Mouse (Mus musculus): Measurements from ENCODE around the gene Slc7a5.

Gene Slc7a5

DNA sequence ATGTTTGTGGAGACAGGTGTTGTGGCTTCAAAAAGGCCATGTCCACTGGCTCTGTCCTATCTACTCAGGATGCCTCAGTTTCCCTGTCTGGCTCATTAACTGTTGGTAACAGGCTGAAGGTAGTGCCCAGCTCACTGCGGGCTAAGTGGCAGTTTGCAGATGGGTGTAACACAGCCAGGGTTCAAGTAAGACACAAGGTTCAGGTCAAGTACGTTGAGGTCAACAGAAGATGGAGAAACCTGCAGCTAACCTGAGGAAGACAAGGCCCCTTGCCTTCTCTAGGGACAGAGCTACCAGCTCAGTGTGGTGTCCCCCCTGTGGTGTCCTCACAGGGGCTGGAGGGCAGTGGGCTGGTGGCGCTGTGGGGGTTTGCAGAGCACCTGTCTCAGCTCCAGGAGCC lies 27.8 kb downstream of the Slc7a5 start:
- DNase-seq: no peak

GRCm38 (mm10) chr8:121877828-121878480 lies 29.5 kb downstream of the Slc7a5 start:
- no peak for DNase-seq

- no peak for DNase-seq
These were observed 30.3 kb downstream of the Slc7a5 start for GRCm38 (mm10) chr8:121877212-121877611.

- no peak for DNase-seq
These were observed 32.0 kb downstream of the Slc7a5 start for GRCm38 (mm10) chr8:121875517-121875916.

DNA sequence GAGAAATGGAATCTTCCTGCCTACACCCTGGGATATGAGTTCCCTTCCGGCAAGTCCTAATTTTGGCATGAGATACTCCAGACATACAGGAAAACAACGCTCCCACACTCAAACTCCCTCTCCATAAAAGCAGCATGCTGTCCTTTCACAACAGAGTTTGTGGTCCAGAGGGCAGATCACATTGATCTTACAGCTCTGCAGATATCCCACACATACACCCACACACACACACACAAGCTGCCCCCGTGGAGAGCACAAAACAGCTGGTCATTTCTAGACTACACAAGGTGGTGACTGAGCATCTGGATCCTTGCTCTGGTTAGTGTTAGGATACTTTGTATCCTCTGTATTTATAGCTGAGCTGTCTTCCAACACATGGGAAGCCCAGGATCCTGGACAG lies 32.4 kb downstream of the Slc7a5 start:
- DNase-seq: no peak

DNA sequence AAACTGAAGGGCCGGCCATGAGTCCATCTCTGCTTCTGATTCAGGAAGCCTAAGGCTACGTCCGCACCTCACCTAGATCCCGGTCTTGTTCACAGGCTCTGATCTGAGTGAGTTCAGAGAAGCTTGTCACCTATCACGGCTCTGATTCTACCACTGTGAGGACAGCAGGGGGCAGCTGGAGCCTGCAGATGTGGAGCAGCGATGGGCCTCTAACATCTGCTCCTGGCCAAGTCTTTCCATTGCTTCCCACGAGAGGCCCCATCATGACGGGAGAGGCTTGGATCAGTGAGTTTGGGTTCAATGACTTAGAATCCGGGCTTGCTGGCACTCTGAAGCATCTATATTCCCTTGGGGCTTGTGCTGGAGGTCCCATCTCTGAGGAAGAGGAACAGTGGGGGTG lies 33.5 kb downstream of the Slc7a5 start:
- no peak for DNase-seq

DNA sequence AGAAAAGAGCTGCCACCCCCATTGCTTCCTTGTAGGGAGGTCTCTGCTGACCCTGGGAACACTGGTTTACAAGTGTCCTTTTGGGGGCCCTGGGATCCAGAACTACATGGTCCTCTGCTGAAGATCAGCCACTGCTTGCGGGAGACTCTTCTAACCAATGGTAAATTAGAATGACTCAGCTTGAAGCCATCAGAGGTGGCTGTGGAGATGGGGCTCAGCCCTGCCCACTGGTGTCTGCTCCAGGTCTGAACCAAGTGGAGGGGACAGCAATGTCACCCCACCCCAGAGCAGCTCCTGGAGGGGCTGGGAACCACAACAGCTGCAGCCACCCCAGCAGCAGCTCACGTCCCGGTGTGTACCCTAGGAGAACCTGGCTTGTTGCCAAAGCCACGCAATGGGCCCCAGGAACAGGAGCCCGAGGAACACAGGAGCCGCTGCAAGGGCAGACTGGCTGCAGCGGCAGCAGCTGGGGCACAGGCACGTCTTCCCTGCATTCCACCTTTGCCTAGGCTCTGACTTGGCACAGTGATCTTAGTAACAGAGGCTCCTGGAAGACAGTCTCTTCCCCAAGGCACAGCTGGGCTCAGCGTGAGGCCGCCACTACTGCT lies 35.6 kb downstream of the Slc7a5 start:
- DNase-seq: no peak

DNA sequence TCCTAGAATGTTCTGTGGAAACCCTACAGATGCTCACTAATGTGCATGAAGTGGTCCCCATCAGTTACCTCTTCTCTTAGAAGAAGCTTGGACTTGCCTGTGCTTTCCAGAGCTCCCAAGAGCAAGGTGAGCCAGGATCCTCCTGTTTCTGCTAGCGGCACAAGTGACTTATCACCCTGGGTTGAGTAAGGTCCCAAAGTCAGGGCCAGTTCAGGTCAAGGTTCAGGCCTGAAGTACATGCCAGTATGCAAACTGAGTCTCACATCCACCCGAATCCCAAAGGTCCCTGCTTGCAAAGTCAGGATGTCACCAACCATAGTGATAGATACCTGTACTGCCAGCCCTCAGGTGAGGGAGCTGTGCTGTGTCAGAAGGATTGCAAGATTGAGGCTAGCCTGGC lies 37.3 kb downstream of the Slc7a5 start:
- no peak for DNase-seq

DNA sequence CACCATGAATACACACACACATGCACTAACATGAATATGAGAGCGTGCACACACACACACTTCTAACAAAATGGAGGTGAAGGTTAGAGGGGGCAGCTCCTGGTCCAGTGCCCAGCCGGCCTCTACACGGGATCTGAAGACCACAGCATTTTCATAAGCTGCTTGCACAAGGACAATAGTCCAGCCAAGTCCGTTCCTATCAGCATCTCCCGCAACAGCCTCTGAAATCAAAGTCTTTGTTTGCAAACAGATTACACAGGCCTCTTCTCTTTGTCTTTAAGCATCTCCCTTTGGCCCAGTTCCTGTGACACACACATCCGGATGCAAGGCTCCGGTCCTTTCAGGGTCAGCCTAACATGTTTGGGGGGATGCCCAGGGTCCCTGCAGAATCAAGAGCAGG lies 38.6 kb downstream of the Slc7a5 start:
- DNase-seq: no peak

DNA sequence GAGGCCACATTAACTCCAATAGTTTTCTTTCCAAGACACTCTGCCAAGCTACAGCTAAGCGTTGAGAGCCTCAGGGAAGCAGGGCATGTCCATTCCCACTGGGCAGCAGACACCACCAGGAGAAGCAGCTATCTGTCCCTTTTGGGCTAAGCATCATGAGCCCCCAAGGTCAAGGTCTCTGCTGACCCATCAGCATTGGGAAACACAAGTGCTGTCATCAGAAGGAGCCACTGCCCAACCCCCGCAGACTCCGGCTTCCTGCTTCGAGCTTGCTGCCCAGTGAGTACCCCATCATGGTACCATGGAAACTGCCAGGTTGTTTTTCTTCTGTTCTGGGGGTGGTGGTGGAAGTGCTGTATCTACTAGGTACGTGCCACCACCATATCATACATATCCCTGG lies 39.3 kb downstream of the Slc7a5 start:
- no peak for DNase-seq

DNA sequence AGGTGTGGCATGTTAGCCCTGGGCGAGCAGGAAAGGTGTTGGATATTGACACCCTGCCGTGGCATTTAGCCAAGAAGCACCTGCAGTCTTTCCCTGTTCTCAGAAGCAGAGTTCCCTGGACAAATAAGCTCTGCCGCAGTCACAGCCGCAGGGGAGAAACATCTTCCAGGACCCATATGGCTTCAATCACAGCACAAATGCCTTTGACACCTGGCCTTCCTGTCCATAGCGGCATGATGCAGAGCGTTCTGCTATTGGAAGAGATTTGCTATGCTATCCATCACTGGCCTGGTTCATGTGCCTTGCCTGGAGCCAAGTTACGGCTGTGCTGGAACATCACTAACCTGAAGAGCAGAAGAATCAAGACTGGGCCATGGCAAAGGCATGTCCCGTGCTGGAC lies 42.1 kb downstream of the Slc7a5 start:
- DNase-seq: no peak

DNA sequence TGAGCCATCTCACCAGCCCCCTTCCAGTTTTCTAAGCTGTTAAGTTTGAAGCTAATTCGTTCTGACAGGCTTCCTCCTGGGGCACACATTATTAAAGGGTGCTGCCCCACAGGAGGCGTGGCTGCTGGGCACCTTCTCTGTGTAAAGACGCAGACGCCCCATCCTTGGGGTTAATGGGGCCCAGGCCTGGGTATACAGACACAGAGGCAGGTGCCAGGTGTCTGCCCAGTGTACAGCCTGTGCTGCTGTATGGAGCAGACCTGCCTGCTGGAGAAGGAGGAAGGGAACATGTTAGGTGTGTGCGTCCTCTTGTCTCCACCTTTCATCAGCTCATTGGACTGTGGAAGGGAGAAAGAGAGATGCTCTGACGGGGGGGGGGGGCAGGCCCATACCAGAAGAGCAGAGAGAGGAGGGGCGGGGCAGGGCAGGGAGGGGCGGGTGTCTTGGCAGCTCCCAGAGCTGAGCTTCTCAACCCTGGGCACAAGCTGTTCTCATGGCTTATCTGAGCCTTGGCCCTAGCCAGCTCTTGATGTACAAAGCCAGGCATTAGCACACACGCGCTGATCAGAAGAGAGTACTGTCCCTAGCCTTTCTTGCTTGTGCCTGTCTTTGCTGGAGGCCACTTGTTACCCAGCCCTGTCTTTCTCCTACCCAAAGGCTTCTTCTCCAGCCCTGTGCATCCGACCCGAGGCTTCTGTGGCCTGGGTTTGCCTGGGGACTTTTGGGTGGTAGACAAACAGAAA lies 45.5 kb downstream of the Slc7a5 start:
- peak; percentile 61 to 62 for DNase-seq

DNA sequence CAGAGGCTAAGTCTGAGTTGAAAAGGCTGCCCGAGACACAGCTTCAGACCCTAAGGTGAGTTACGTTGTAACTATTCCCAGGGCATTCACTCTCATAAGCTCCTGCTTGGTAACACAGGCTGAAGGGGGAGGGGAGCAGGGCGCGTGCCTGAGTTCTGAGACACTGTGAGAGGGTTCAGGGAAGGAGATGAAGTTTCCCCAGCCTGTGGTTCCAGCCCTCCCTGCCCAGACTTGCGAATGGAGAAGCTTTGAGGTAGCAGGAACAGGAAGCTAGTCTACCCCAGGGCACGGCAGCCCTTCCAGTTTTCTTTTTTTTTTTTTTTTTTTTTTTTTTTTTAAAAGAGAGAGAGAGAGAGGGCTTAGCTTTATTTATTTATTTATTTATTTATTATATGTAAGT lies 46.2 kb downstream of the Slc7a5 start:
- no peak for DNase-seq

DNA sequence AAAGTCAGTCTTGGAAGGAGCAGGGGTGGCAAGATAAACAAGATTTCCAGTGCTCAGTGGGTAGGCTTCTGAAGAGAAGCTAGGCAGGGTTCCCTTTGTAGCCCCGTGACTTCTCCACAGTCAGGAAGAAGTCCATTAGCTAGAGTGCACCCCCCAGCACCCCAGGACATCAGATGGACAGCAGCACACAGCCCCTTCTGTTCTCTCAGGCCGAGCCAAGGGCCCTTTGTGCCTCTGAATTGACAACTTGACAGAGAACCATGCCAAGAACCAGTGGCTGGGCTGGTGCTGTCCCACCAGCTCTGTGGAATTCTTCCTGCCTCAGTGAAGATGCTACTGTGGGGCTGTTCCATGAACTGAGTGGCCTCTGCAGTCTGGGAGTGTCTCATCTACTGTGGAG lies 49.7 kb downstream of the Slc7a5 start:
- DNase-seq: no peak

DNA sequence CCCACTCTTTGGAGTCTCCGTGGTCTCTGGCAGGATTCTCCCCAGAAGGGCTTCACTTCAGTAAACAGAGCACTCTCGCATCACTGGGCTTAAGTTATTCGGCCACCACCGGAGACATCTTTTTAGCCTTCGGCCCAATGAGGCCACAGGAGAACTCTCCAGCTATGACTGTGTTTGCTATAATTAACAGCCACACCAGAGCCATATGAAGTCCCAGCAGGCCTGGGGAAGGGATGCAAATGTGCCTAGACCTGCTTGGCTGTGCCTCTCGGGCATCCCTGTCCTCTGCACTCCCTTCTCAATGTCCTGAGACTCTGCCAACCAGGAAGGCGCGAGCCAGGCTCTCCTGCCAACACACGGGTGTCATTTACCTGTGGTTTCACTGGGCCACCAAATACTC lies 50.2 kb downstream of the Slc7a5 start:
- peak; percentile 91 to 93 for DNase-seq

- no peak for DNase-seq
These were observed 51.3 kb downstream of the Slc7a5 start for GRCm38 (mm10) chr8:121856071-121856746.

DNA sequence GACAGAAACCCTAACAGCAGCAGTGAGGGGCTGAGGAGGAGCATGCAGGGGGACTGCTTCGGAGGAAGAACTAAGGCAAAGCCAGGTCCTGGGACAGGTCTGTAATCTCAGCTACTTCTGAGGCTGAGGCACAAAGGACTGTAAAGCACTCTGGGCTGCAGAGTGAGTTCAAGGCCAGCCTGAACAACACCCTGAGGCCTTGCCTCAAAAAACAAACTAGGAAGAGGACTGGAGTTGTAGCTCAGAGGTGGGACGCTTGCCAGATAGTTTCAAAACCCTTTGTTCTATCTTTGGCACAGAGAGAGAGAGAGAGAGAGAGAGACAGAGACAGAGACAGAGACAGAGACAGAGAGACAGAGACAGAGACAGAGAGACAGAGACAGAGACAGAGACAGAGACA lies 53.9 kb downstream of the Slc7a5 start:
- DNase-seq: no peak

DNA sequence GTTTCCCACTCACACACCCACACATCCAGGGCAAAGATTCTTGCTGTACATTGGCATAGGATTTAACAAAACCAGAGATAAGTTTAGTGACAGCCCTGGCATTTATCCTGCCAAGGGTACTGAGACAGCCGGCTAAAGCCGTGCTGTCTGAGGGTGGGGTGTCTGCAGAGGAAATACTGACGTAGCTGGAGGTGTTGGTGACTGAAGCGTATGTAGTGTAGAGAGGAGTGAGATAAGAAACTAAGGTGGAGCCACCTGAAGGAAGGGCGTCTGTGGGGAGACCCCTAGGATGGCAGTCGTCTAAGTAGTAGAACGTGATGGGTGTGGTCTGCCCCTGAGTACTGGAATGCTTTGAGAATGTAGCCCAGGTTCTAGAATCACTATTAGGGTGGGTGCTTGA lies 55.0 kb downstream of the Slc7a5 start:
- no peak for DNase-seq

GRCm38 (mm10) chr8:121851716-121852115 lies 55.8 kb downstream of the Slc7a5 start:
- no peak for DNase-seq

DNA sequence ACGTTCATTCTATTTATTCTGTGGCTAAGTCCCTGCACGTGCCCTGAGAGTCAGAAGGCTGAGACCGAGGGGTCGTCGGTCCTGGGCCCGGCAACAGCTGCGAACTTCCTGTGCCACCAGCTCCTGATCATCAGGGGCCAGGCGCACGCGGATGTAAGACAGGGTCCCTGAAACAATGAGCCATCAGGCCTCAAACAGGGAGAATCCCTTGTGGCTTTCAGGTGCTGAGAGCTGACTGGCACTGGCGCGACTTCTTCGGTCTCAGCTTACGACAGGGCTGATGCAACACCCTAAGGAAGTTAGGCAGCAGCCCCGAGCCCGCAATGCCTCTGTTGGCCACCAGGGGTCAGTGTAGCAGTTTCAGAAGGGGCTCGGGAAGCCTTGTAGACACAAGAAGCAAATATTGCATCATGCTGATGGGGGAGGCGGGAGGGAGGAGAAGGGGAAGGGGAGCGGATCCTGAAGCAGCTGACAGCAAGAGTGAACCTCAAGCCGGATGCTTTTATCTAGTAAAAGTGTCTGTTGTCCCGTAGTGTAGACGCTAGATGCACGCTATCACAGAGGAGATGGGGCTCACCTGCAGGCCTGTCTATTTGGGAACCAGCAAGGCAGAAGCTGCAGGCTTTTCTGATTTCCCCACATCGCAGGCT lies 56.5 kb downstream of the Slc7a5 start:
- DNase-seq: peak; percentile 98 to 99

GRCm38 (mm10) chr8:121850436-121850820 lies 57.1 kb downstream of the Slc7a5 start:
- no peak for DNase-seq

- peak; percentile 80 to 86 for DNase-seq
These were observed 57.5 kb downstream of the Slc7a5 start for GRCm38 (mm10) chr8:121850018-121850417.

DNA sequence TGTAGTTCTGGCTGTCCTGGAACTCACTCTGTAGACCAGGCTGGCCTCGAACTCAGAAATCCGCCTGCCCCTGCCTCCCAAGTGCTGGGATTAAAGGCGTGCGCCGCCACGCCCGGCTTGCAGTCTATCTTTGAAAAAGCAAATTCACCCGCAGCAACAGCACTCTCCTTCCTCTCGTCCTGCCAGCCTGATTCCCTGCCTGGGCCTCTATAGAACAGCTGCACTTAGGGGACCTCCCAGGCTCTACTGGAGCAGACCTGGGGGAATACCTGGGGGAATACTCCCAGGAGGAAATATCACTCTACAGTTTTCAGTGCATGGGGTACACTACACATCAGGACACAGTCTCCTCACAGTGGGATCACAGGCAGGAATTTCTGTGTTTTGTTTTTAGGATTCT lies 58.2 kb downstream of the Slc7a5 start:
- no peak for DNase-seq
